Mouse (Mus musculus): Measurements from ENCODE around the gene Sod3. TPM values are rescaled to one million over a fixed set of nuclear protein-coding genes. Genes with fewer than 3 reads are reported as not detected.

Sod3 gene
- total RNA-seq, 2 experiments from 2014 or later: 4.3 TPM

Other genes with a start within 250 kb of the Sod3 start
- gene Dhx15, start 173.3 kb upstream of the Sod3 start, total RNA-seq (2021): 10 to 100 TPM; 91.4 to 93.3 TPM
- 10 to 100 TPM; 33.1 to 35.6 TPM for gene Ccdc149, start 107.7 kb downstream of the Sod3 start, total RNA-seq (2021)
- 10 to 100 TPM; 61.1 to 65.1 TPM for gene Lgi2, start 202.7 kb downstream of the Sod3 start, total RNA-seq (2021)

Measured in left cerebral cortex, postnatal 10 days (tissue).